Mouse (Mus musculus) adrenal gland, postnatal 10 days (tissue): ENCODE measurements around the gene Lax1. TPM values are rescaled to one million over a fixed set of nuclear protein-coding genes. Genes with fewer than 3 reads are reported as not detected.
"Not testable (repeated sequence)": the region's sequence is repeated elsewhere in the genome, so short reads cannot be mapped to it uniquely, and the experiment has no call there.

Experiments used
- DNase-seq: peaks from one replicate; pipeline ENCODE4 v3.0.0; 2021; ENCODE audit warnings: mixed read lengths
- total RNA-seq, 2 experiments: library from RNA; stranded (reverse); gene quantifications; 2 replicates each; pipeline ENCODE4 v1.2.3; 2021

The Lax1 gene
- total RNA-seq, 2 experiments from 2014 or later = 1.7 to 2.0 TPM

GRCm38 (mm10) chr1:133688301-133688700 is 1.6 kb downstream of the Lax1 start:
- DNase-seq = no peak

DNA sequence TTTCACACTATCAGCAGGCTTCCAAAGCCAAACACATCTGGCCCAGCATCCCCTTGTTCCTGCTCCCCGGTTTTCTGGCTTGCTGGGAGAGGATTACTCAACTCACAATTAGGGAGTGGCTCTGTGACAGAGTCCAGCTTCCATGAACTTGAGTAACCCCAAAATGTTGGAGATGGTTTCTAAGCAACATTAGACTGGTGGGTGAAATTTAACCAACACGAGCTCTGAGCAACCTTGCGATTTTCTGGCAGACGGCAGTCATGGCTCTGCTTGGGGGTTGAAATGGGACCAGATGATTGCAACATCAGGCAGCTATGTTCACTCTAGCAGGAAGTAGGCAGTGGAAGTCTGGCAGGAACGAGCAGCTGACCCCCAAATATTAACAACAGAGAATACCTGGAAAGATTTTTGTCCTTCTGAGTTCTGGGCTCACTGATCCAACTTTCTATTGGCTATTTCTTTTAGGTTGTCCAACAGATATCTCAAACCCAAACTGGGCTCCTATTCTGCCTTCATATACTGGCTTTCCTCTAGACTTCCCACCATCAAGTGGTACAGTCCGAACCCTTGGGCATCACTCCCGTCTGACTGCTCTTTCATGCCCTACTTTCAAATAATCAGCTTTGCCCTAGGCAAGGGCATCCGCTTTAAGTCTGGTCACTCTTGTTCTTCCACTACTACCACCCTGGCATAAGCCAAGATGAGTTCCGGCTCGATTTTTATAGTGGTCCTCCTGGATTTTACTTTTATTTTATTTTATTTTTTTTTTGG is 4.0 kb downstream of the Lax1 start:
- DNase-seq = peak; percentile 67

DNA sequence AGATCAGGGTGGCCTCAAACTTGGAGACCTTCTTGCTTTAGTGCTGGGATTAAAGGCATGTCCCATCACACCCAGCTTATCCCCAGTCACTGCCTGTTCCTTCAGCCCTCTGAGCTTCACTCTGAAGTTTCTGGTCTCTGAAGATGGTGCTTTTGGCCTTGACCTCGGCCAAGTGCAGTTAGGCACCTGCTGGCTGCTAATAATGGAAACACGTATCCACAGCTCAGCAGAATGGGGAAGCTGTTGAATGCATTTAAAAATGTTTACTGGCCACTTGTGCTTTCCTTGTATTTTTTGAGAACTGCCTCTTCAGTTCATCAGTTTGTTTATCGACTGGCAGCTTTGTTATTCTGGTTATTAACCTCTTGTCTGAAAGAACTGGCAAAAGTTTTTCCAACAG is 18.1 kb downstream of the Lax1 start:
- DNase-seq = no peak

DNA sequence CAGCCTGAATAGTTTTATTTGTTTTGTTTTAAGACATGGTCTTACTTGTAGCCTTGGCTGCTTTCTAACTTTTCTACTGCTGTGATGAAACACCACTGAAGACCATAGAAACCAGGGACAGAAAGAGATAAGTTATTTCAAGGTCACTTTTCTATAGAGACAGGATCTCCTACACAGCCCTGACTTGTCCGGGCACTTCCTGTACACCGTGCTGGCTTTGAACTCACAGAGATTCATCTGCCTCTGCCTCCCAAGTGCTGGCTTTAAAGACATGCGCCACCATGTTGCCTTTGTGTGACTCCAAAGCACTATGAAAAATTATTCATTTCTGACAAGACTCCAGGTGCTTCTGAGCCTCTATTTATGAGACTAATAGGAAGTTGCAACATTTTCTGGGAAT is 18.6 kb downstream of the Lax1 start:
- no peak for DNase-seq

DNA sequence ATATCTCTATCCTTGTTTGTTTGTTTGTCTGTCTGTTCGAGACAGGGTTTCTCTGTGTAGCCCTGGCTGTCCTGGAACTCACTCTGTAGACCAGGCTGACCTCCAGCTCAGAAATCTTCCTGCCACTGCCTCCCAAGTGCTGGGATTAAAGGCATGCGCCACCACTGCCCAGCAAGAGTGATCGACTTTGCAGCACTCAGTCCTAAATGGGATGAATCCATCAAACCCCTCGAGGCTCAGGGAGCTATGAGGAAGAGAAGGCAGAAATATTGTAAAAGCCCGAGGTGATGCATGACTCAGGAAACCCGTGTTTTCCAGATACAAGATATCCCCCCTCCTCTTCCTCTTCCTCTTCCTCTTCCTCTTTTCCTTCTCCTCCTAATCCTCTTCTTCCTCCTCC is 19.1 kb downstream of the Lax1 start:
- DNase-seq = no peak

GRCm38 (mm10) chr1:133670190-133670589 is 19.7 kb downstream of the Lax1 start:
- no peak for DNase-seq

DNA sequence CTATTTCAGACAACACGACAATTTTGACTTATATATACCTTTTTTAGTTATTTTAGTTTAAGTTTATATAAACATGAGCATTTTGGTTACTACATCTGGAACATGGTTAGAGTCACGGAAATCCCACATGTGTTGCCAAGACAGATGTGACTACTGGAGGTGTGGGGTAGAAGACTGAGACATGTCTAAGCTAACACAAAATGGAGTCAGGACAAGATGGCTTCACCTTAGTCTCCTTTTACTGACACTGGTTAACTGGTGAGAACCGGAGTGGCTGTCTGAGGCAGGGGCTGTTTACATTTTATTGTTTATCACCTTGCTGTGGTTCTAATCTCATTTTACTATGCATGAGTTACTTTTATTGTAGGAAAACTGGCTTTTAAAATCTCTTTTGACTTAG is 21.3 kb downstream of the Lax1 start:
- DNase-seq = no peak

- no peak for DNase-seq
These were observed 22.2 kb downstream of the Lax1 start for GRCm38 (mm10) chr1:133667721-133668120.

- DNase-seq = not testable (repeated sequence)
These were observed 24.2 kb downstream of the Lax1 start for GRCm38 (mm10) chr1:133665713-133666112.

DNA sequence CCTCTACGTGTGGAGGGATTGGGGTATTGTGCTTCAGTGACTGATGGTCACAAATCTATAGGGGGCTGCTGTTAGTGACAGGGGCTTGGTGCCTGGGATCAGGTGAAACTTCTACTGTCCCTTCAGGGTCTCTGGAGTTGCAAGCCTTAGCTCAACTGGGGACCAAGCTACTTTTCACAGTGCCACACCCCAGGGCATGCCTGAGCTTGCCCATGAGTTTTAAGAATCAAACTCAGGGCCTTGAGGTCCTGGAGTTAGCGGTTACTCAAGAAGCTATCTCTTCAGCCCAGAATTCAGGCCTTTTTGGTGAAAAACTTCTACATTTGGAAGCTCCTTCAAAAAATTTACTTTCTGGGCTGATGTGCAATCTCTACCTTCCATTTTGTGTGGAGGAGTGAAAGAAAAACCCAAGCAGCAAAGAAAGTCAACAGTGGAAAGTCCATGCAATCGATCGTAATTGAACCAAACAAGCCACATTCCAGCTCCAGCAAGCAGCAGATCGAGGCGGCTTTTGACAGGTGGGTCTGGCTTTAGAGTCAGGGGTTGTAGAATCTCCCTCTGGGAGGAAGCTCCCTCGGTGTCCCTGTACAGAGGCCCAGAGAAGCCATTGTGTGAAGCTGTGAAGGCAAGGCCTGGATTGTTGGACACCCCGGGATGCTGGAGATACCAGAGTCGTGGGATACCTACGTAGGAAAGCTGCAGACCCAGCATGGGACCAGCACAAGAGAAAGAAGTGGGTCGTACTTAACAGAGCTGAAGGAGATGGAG is 25.5 kb downstream of the Lax1 start:
- DNase-seq = no peak

GRCm38 (mm10) chr1:133663427-133663826 is 26.5 kb downstream of the Lax1 start:
- no peak for DNase-seq

DNA sequence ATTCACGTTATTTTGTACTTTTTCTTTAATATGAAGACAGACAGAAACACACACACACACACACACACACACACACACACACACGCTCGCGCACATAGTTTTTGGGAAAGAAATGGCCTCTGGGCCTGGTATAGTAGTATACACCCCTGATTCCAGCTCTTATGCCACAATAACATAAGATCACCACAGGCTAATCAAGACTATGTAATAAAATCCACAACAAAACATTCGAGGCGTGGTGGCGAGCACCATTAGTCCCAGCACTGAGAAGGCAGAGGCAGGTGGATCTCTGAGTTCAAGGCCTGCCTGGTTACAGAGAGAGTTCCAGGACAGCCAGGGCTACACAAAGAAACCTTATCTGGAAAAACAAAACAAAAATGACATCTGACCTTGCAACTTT is 27.0 kb downstream of the Lax1 start:
- DNase-seq = no peak

- peak; percentile 93 for DNase-seq
These were observed 28.5 kb downstream of the Lax1 start, which contains the start of gene Gm38394 for GRCm38 (mm10) chr1:133661203-133661933. Gene Gm38394, minus strand, starts transcription at chr1:133661318.

GRCm38 (mm10) chr1:133660466-133661202 is 29.3 kb downstream of the Lax1 start, which contains the start of gene Zbed6:
Gene Zbed6, minus strand, starts transcription at chr1:133660885.
- DNase-seq = peak; percentile 86

DNA sequence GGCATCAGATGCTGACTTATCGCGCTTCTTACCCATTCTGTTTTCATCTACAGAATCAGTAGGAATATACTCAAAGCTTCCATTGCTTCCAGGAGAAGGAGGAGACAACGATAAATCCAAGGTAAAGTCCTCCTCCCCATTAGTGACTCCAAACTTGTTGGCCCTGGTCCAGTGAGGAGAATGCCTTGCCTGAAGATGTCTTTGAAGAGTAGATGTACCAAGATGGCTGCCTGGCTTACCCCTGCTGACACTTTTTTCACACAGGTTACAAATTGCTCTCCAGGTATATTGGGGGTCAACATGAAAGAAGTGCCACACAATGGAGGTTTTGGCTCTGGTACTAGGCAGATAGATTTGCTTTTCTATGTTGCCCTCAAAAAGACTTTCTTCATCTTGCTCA is 31.0 kb downstream of the Lax1 start:
- DNase-seq = no peak

- no peak for DNase-seq
These were observed 33.1 kb downstream of the Lax1 start for GRCm38 (mm10) chr1:133656811-133657210.

- no peak for DNase-seq
These were observed 36.9 kb downstream of the Lax1 start for GRCm38 (mm10) chr1:133653033-133653432.

- DNase-seq = no peak
These were observed 39.4 kb downstream of the Lax1 start for GRCm38 (mm10) chr1:133650288-133651055.

DNA sequence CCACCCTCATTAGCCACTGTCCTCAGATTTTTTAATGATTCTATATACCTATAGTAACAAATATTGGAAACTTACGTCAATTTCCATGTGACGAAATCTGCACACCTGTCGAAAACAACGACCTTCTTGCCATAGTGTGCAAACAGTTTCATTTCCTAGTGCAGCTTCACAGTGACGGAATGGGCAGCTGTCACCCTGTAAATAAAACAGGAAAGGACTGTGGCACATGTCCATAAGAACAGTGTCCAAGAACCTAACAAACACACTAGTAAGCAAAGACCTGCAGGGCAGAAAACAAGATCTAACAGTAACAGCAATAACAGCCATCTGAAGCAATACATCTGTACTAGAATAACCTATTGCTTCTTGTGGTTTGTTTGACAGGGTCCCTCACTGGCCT is 44.3 kb downstream of the Lax1 start:
- no peak for DNase-seq

DNA sequence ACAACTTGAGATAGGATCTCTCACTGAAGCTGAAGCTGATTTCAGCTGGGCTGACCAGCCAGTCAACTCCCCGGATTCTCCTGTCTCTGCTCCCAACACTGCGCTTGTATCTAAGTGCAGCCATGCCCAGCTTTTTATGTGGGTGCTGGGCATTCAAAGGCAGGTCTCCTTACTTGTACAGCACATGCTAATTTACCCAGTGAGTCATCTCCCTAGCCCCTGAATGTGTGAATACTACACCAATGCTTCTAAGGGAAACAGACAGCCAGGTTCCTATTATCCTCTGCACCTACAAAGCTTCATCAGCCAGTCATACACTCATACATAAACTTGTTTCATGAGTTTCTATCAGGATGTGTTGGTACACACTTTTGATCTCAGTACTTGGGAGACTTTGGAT is 48.7 kb downstream of the Lax1 start:
- DNase-seq = no peak

DNA sequence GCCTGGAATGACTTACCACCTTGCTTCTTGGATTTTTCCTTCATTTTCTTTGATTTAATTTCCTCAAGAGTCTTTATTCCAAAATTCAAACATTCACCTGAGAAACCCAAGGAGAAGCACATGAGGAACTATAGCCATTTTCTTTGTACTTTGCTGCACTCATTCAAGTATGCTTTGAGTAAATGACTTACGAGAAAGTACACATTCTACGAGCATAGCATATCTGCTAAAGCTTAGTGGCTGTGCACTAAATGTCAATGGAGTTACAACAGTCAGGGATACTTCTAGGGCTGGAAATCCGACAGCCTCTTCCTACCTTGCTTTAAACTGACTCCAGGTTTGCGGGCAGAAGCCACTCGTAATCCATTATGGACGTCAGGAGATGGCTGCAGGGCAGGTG is 51.4 kb downstream of the Lax1 start:
- no peak for DNase-seq
